Mouse (Mus musculus) cortical plate, adult 2 months (tissue): Measurements from ENCODE around the gene Sirt4.

Source experiments
- CTCF ChIP-seq: fragments of 200-500 bp; IDR thresholded peaks from 2 replicates; pipeline ENCODE4 v1.5.1; 2011; ENCODE audit warnings: mild to moderate bottlenecking, control low read depth, low read length; ENCODE audit not compliant: insufficient read depth; ENCODE audit errors: extremely low read depth
- POLR2A ChIP-seq: fragments of 200-500 bp; IDR thresholded peaks from 2 replicates; pipeline ENCODE4 v1.6.1; 2011; ENCODE audit warnings: mild to moderate bottlenecking, low read length, control low read depth; ENCODE audit not compliant: insufficient read depth; ENCODE audit errors: extremely low read depth

- TF ChIP-seq CTCF (no peak), POLR2A (no peak)
Observed at GRCm38 (mm10) chr5:115522531-115522930, 38.0 kb upstream of the Sirt4 start.
